Mouse (Mus musculus): ENCODE measurements around the gene Yif1a. TPM values are rescaled to one million over a fixed set of nuclear protein-coding genes. Genes with fewer than 3 reads are reported as not detected.

Gene Yif1a
- polyA plus RNA-seq, 1 experiment from 2014 or later, result 95.3 TPM

GRCm38 (mm10) chr19:5058801-5059771 lies 29.3 kb upstream of the Yif1a start:
- H3K4me3 ChIP-seq (ENCODE audit: low read length), result no peak overlapping the region
- no peaks in the 10 kb centered on the region for H3K9me3 ChIP-seq (ENCODE audit: control insufficient read depth, low read length)
- H3K27me3 ChIP-seq (ENCODE audit: control insufficient read depth, insufficient read depth, low read depth, low read length), result no peaks in the 10 kb centered on the region
- ATAC-seq (ENCODE audit: low read depth), result peak; percentile 68
- peaks cover 42% of the 10 kb centered on the region for H3K4me1 ChIP-seq (replicated peaks; ENCODE audit: control insufficient read depth, insufficient read depth, low read length)
- peak overlapping the region; percentile 37 for H3K9ac ChIP-seq (ENCODE audit: low read length)
- no peaks in the 10 kb centered on the region; the same call in 1 of the 2 replicates for H3K36me3 ChIP-seq (ENCODE audit: control insufficient read depth, insufficient read depth, low read length)
- peak overlapping the region; percentile 19 for H3K4me2 ChIP-seq (ENCODE audit: low read depth, low read length)
- peak overlapping the region; percentile 68 for H3K27ac ChIP-seq (ENCODE audit: low read length)
- WGBS, result 7% methylated on average over 10 of the region's 10 CpGs

- Histone ChIP-seq H3K4me1 (replicated peaks; ENCODE audit: control insufficient read depth, insufficient read depth, low read length) (peaks cover 49% of the 10 kb centered on the region), H3K27me3 (ENCODE audit: control insufficient read depth, insufficient read depth, low read depth, low read length) (no peaks in the 10 kb centered on the region), H3K27ac (ENCODE audit: low read length) (peak overlapping the region; percentile 68), H3K4me2 (ENCODE audit: low read depth, low read length) (no peak overlapping the region; the same call in 1 of the 2 replicates), H3K9ac (ENCODE audit: low read length) (peak overlapping the region; percentile 51), H3K9me3 (ENCODE audit: control insufficient read depth, low read length) (no peaks in the 10 kb centered on the region), H3K36me3 (ENCODE audit: control insufficient read depth, insufficient read depth, low read length) (no peaks in the 10 kb centered on the region), H3K4me3 (ENCODE audit: low read length) (no peak overlapping the region)
- ATAC-seq (ENCODE audit: low read depth), result peak; percentile 65
- WGBS, result 26% methylated on average over 5 of the region's 5 CpGs
Observed at GRCm38 (mm10) chr19:5060365-5061330, 27.7 kb upstream of the Yif1a start.

- 67% methylated on average over 5 of the region's 5 CpGs for WGBS
- peaks cover 45% of the 10 kb centered on the region for H3K4me1 ChIP-seq (replicated peaks; ENCODE audit: control insufficient read depth, insufficient read depth, low read length)
- H3K4me2 ChIP-seq (ENCODE audit: low read depth, low read length), result no peak overlapping the region
- H3K27me3 ChIP-seq (ENCODE audit: control insufficient read depth, insufficient read depth, low read depth, low read length), result no peaks in the 10 kb centered on the region
- H3K9ac ChIP-seq (ENCODE audit: low read length), result no peak overlapping the region
- no peak overlapping the region for H3K4me3 ChIP-seq (ENCODE audit: low read length)
- no peaks in the 10 kb centered on the region for H3K36me3 ChIP-seq (ENCODE audit: control insufficient read depth, insufficient read depth, low read length)
- no peak for ATAC-seq (ENCODE audit: low read depth)
- H3K9me3 ChIP-seq (ENCODE audit: control insufficient read depth, low read length), result no peaks in the 10 kb centered on the region
- no peak overlapping the region for H3K27ac ChIP-seq (ENCODE audit: low read length)
Observed at GRCm38 (mm10) chr19:5062041-5062440, 26.3 kb upstream of the Yif1a start.

GRCm38 (mm10) chr19:5062446-5062845 lies 25.9 kb upstream of the Yif1a start:
- no peaks in the 10 kb centered on the region for H3K36me3 ChIP-seq (ENCODE audit: control insufficient read depth, insufficient read depth, low read length)
- ATAC-seq (ENCODE audit: low read depth), result no peak
- peaks cover 48% of the 10 kb centered on the region for H3K4me1 ChIP-seq (replicated peaks; ENCODE audit: control insufficient read depth, insufficient read depth, low read length)

GRCm38 (mm10) chr19:5065104-5065503 lies 23.2 kb upstream of the Yif1a start:
- no peak overlapping the region for H3K4me2 ChIP-seq (ENCODE audit: low read depth, low read length)
- H3K9ac ChIP-seq (ENCODE audit: low read length), result no peak overlapping the region
- H3K36me3 ChIP-seq (ENCODE audit: control insufficient read depth, insufficient read depth, low read length), result no peaks in the 10 kb centered on the region
- no peak overlapping the region for H3K27ac ChIP-seq (ENCODE audit: low read length)
- no peak for ATAC-seq (ENCODE audit: low read depth)
- no peak overlapping the region for H3K4me3 ChIP-seq (ENCODE audit: low read length)
- no peaks in the 10 kb centered on the region for H3K9me3 ChIP-seq (ENCODE audit: control insufficient read depth, low read length)
- WGBS, result 31% methylated on average over 7 of the region's 7 CpGs
- H3K27me3 ChIP-seq (ENCODE audit: control insufficient read depth, insufficient read depth, low read depth, low read length), result peaks cover 14% of the 10 kb centered on the region
- H3K4me1 ChIP-seq (replicated peaks; ENCODE audit: control insufficient read depth, insufficient read depth, low read length), result peaks cover 34% of the 10 kb centered on the region

More at GRCm38 (mm10) chr19:5062446-5062845, 25.9 kb upstream of the Yif1a start:
- no peak overlapping the region for H3K4me2 ChIP-seq (ENCODE audit: low read depth, low read length)
- no peak overlapping the region for H3K27ac ChIP-seq (ENCODE audit: low read length)
- H3K9me3 ChIP-seq (ENCODE audit: control insufficient read depth, low read length), result no peaks in the 10 kb centered on the region
- H3K4me3 ChIP-seq (ENCODE audit: low read length), result no peak overlapping the region
- H3K9ac ChIP-seq (ENCODE audit: low read length), result no peak overlapping the region
- no peaks in the 10 kb centered on the region for H3K27me3 ChIP-seq (ENCODE audit: control insufficient read depth, insufficient read depth, low read depth, low read length)
- WGBS, result 69% methylated on average over 6 of the region's 6 CpGs

GRCm38 (mm10) chr19:5067040-5067799 lies 21.1 kb upstream of the Yif1a start:
- Histone ChIP-seq H3K36me3 (ENCODE audit: control insufficient read depth, insufficient read depth, low read length) (no peaks in the 10 kb centered on the region), H3K9ac (ENCODE audit: low read length) (peak overlapping the region; percentile 37; the same call in 1 of the 2 replicates), H3K4me3 (ENCODE audit: low read length) (peak overlapping the region; percentile 62), H3K4me2 (ENCODE audit: low read depth, low read length) (peak overlapping the region; percentile 83), H3K27ac (ENCODE audit: low read length) (peak overlapping the region; percentile 71), H3K4me1 (replicated peaks; ENCODE audit: control insufficient read depth, insufficient read depth, low read length) (peaks cover 28% of the 10 kb centered on the region), H3K9me3 (ENCODE audit: control insufficient read depth, low read length) (no peaks in the 10 kb centered on the region), H3K27me3 (ENCODE audit: control insufficient read depth, insufficient read depth, low read depth, low read length) (peaks cover 19% of the 10 kb centered on the region)
- ATAC-seq (ENCODE audit: low read depth), result peak; percentile 11
- WGBS, result 6% methylated on average over 15 of the region's 15 CpGs

GRCm38 (mm10) chr19:5067867-5068569 lies 20.3 kb upstream of the Yif1a start, which contains the start of gene Cd248:
Gene Cd248 (plus strand): TSS chr19:5068078.
- H3K4me1 ChIP-seq (replicated peaks; ENCODE audit: control insufficient read depth, insufficient read depth, low read length), result peaks cover 28% of the 10 kb centered on the region
- WGBS, result 1% methylated on average over 55 of the region's 56 CpGs

More at GRCm38 (mm10) chr19:5067867-5068569, 20.3 kb upstream of the Yif1a start, which contains the start of gene Cd248:
- H3K9ac ChIP-seq (ENCODE audit: low read length), result peak within 1 kb of the TSS; percentile 76
- H3K36me3 ChIP-seq (ENCODE audit: control insufficient read depth, insufficient read depth, low read length), result no peaks in the 10 kb centered on the region
- peak; percentile 82 for ATAC-seq (ENCODE audit: low read depth)
- peaks cover 19% of the 10 kb centered on the region for H3K27me3 ChIP-seq (ENCODE audit: control insufficient read depth, insufficient read depth, low read depth, low read length)
- H3K4me3 ChIP-seq (ENCODE audit: low read length), result peak within 1 kb of the TSS; percentile 62
- H3K9me3 ChIP-seq (ENCODE audit: control insufficient read depth, low read length), result no peaks in the 10 kb centered on the region
- H3K4me2 ChIP-seq (ENCODE audit: low read depth, low read length), result peak within 1 kb of the TSS; percentile 83
- peak within 1 kb of the TSS; percentile 71 for H3K27ac ChIP-seq (ENCODE audit: low read length)

All from lung, embryonic 16.5 days (tissue).